Mouse (Mus musculus) neural tube, embryonic 15.5 days (tissue): ENCODE results near the gene Foxn3. TPM values are rescaled to one million over a fixed set of nuclear protein-coding genes. Genes with fewer than 3 reads are reported as not detected.
A peak's percentile ranks its signal among the peaks of the same experiment; 100 is the strongest.

ENCODE experiments used
- ATAC-seq: fragments of 200-750 bp; cut with Nextera tagmentation; 2 replicates; pipeline ENCODE4 v1.8.0; 2017; ENCODE audit warnings: mild to moderate bottlenecking, moderate TSS enrichment, moderate library complexity; ENCODE audit not compliant: low FRiP score
- H3K27ac ChIP-seq: fragments of 300-500 bp; sonication (generic); replicated peaks from 2 replicates; pipeline ENCODE4 v1.5.1; 2015; ENCODE audit warnings: mild to moderate bottlenecking, inconsistent platforms
- H3K27me3 ChIP-seq: fragments of 300-500 bp; sonication (generic); replicated peaks from 2 replicates; pipeline ENCODE4 v1.6.1; 2015; ENCODE audit warnings: inconsistent platforms
- H3K36me3 ChIP-seq: fragments of 300-500 bp; sonication (generic); 2 replicates; pipeline ENCODE4 v1.6.1; 2015; ENCODE audit warnings: inconsistent platforms
- H3K4me1 ChIP-seq: fragments of 300-500 bp; sonication (generic); 2 replicates; pipeline ENCODE4 v1.6.1; 2015; ENCODE audit warnings: inconsistent platforms
- H3K4me2 ChIP-seq: fragments of 300-500 bp; sonication (generic); 2 replicates; pipeline ENCODE4 v1.6.1; 2015; ENCODE audit warnings: inconsistent platforms, mild to moderate bottlenecking, moderate library complexity
- H3K4me3 ChIP-seq: fragments of 300-500 bp; sonication (generic); replicated peaks from 2 replicates; pipeline ENCODE4 v1.5.1; 2015; ENCODE audit warnings: mild to moderate bottlenecking, inconsistent platforms
- H3K9ac ChIP-seq: fragments of 300-500 bp; sonication (generic); replicated peaks from 2 replicates; pipeline ENCODE4 v1.6.1; 2015; ENCODE audit warnings: mild to moderate bottlenecking, inconsistent platforms
- H3K9me3 ChIP-seq: fragments of 300-500 bp; sonication (generic); replicated peaks from 2 replicates; pipeline ENCODE4 v1.6.1; 2016; ENCODE audit warnings: inconsistent platforms
- WGBS: fragments of 180-500 bp; shearing (Covaris S2); methylation state at CpG from one replicate; pipeline ENCODE4 v1.1.7; 2015; ENCODE audit warnings: mixed read lengths; 5-methylcytosine and 5-hydroxymethylcytosine counted together
- polyA plus RNA-seq: library from polyadenylated mRNA; unstranded; fragments of >200 nt; fragmentation: Nextera tagmentation; extraction: Ambion mirVana; gene quantifications from 2 replicates; pipeline ENCODE4 v1.2.1, GENCODE M21; 2015

The Foxn3 gene
- polyA plus RNA-seq, 1 experiment from 2014 or later: 84.4 TPM

DNA sequence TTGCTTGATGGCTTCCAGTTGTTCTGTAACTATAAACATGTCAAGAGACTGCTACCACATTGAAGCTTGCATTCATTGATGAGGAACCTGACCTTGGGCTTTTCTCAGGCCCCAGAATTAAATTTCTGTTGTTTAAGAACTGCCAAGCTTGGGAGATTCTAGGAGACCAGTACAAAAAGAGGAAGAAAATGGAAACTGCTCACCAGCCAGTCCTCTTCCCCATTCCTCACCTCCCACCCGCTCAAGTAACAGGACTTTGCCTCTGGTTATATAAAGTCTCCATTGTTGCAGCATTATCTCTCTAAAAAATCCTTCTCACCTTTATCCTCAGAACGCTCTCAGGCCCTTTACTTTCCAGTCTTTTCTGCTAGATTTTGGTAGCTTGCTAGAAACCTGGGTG is 265.6 kb downstream of the Foxn3 start:
- Histone ChIP-seq H3K9ac (no peak overlapping the region), H3K9me3 (no peaks in the 10 kb centered on the region), H3K27ac (no peak overlapping the region), H3K4me1 (peaks cover 45% of the 10 kb centered on the region), H3K36me3 (no peaks in the 10 kb centered on the region), H3K27me3 (no peaks in the 10 kb centered on the region), H3K4me3 (no peak overlapping the region), H3K4me2 (no peak overlapping the region)
- ATAC-seq: no peak
- 98% methylated on average over 2 of the region's 2 CpGs for whole genome bisulfite sequencing

DNA sequence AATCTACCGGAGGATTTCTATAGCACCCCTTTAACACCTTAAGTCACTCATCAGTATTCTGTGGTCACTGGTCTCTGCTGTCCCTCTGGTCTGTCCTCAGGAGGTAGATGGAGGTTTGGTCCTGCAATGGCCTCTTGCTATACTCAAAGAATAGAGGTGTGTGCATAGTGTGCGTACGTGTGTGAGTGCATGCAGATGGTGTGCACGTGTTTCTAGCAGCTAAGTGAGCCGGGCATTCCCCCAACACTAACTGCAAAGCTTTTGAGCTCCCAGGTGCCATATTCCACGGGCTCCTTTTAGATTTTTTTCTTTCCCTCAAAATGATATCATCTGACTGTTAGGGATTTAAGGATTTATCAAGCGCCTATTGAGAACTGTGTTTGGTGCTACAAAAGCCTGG is 269.9 kb downstream of the Foxn3 start:
- peaks cover 42% of the 10 kb centered on the region for H3K4me1 ChIP-seq
- H3K4me2 ChIP-seq: no peak overlapping the region
- no peaks in the 10 kb centered on the region for H3K27me3 ChIP-seq
- no peak overlapping the region for H3K9ac ChIP-seq
- WGBS: 75% methylated on average over 7 of the region's 7 CpGs
- H3K4me3 ChIP-seq: no peak overlapping the region
- no peaks in the 10 kb centered on the region for H3K9me3 ChIP-seq
- no peak for ATAC-seq
- no peaks in the 10 kb centered on the region for H3K36me3 ChIP-seq
- H3K27ac ChIP-seq: no peak overlapping the region

DNA sequence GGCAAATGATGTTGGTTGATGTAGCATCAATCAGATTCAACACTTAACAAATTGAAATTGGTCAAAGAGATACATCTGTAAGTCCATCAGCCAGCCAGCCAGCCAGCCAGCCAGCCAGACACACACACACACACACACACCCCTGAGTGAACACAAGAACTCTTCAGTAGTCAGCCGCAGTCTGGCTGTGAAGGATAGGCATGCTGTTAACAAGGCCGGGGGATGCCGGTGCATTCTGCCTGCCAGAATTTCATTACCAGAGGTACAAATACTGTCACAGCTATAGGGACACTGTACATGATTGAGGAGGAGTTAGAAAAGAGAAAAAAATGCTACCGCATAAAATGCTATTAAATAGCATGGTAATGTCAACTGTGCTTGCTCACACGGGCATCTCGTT is 271.2 kb downstream of the Foxn3 start:
- H3K4me1 ChIP-seq: peaks cover 43% of the 10 kb centered on the region
- H3K9ac ChIP-seq: no peak overlapping the region
- 32% methylated on average over 6 of the region's 6 CpGs for WGBS
- H3K27ac ChIP-seq: peak overlapping the region; percentile 3; the same call in 1 of the 2 replicates
- no peak overlapping the region for H3K4me2 ChIP-seq
- ATAC-seq: no peak; the same call in 1 of the 2 replicates
- no peaks in the 10 kb centered on the region for H3K9me3 ChIP-seq
- no peaks in the 10 kb centered on the region for H3K36me3 ChIP-seq
- H3K27me3 ChIP-seq: no peaks in the 10 kb centered on the region
- no peak overlapping the region for H3K4me3 ChIP-seq

DNA sequence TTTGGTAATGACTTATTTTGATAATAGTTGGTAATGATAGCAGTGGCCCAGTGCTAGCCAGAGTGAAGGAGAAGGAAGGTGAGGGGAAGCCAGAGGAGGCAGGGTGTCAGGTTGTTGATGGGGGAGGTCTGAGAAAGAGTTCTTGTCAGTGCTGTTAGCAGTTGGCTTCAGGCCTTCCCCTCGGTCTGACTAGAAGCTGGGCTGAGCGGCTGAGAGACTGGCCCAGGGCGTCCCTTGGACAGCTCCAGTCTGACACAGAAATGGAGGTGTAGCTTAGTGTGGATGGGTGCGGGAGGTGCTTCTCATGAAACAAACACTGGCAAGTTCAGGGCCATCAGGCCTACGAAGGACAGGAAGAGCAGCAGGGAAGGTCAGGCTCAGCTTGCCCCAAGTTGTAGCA is 276.3 kb downstream of the Foxn3 start:
- Histone ChIP-seq H3K4me1 (peaks cover 50% of the 10 kb centered on the region), H3K36me3 (no peaks in the 10 kb centered on the region), H3K27ac (no peak overlapping the region), H3K4me2 (no peak overlapping the region), H3K27me3 (no peaks in the 10 kb centered on the region), H3K9me3 (no peaks in the 10 kb centered on the region), H3K4me3 (no peak overlapping the region), H3K9ac (no peak overlapping the region)
- ATAC-seq: no peak
- 82% methylated on average over 5 of the region's 5 CpGs for WGBS

DNA sequence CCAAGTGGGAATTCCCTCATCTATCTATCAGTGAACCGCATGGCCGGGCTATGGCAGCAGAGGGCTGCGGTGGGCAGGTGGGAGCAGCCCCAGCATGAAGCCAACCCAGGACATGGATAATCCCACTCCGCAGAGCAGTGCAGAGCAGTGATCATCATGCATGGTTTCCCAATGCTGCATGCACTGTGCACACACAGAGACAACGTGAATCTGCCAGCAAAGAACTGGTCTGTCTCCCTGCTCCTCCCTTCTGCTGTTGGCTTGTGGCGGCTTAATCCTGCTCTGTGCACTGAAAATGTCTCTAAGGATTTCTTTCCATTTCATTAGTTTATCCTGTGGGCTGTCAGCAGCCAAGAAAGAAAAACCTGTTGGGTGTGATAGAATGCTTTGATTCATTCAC is 276.7 kb downstream of the Foxn3 start:
- peaks cover 45% of the 10 kb centered on the region for H3K4me1 ChIP-seq

DNA sequence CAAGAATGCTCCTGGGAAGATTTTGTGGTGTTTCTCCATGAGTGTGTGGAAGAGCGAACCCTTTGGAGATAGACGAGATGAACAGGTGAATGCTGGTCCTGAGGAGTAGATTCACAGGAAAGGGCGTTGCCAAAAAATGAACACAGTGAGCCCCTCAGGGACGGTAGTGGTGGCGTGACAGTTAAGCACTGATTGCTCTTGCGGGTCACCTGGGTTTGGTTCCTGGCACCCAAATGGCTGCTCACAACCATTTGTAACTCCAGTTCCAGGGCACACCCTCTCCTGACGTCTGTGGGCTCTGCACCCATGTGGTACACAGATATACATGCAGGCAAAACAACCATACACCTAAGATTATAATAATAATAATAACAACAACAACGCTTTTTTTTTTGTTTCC is 277.7 kb downstream of the Foxn3 start:
- no peak for ATAC-seq
- no peaks in the 10 kb centered on the region for H3K36me3 ChIP-seq
- H3K4me2 ChIP-seq: no peak overlapping the region
- 65% methylated on average over 8 of the region's 8 CpGs for WGBS
- no peak overlapping the region for H3K4me3 ChIP-seq
- H3K27ac ChIP-seq: peak overlapping the region; percentile 52
- H3K27me3 ChIP-seq: no peaks in the 10 kb centered on the region
- H3K4me1 ChIP-seq: peaks cover 41% of the 10 kb centered on the region
- H3K9me3 ChIP-seq: no peaks in the 10 kb centered on the region
- no peak overlapping the region for H3K9ac ChIP-seq

More for the DNA sequence above, 276.7 kb downstream of the Foxn3 start:
- no peaks in the 10 kb centered on the region for H3K27me3 ChIP-seq
- H3K36me3 ChIP-seq: no peaks in the 10 kb centered on the region
- H3K4me2 ChIP-seq: no peak overlapping the region
- H3K9me3 ChIP-seq: no peaks in the 10 kb centered on the region
- no peak overlapping the region for H3K27ac ChIP-seq
- H3K9ac ChIP-seq: no peak overlapping the region
- no peak overlapping the region for H3K4me3 ChIP-seq
- ATAC-seq: peak; percentile 45; the same call in 1 of the 2 replicates
- 47% methylated on average over 6 of the region's 6 CpGs for WGBS

DNA sequence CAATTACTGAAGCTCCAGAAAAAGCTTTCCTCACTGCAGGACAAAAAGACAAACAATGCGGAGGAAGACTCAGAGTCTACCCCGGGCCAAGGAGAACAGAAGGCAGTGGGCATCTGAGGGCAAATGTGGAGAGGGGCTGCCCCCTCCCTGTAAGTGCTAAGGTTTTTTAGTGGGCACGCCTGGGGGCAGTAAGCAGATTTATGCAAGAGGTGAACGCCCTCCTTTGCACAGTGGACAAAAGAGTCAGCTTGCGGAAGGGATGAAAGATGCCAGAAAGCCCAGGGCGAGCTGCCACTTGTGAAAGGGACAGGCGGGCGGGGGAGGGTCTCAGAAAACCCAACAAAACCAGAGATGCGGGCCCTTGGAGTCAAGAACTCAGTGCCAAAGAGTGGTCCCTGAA is 278.2 kb downstream of the Foxn3 start:
- Histone ChIP-seq H3K9ac (no peak overlapping the region), H3K4me1 (peaks cover 43% of the 10 kb centered on the region), H3K27ac (peak overlapping the region; percentile 52), H3K4me2 (peak overlapping the region; percentile 22; the same call in 1 of the 2 replicates), H3K4me3 (no peak overlapping the region), H3K27me3 (no peaks in the 10 kb centered on the region), H3K9me3 (no peaks in the 10 kb centered on the region), H3K36me3 (no peaks in the 10 kb centered on the region)
- 15% methylated on average over 9 of the region's 9 CpGs for WGBS
- 0 out of 2 replicates have a peak, but pooled peaks have one; percentile 26 for ATAC-seq

DNA sequence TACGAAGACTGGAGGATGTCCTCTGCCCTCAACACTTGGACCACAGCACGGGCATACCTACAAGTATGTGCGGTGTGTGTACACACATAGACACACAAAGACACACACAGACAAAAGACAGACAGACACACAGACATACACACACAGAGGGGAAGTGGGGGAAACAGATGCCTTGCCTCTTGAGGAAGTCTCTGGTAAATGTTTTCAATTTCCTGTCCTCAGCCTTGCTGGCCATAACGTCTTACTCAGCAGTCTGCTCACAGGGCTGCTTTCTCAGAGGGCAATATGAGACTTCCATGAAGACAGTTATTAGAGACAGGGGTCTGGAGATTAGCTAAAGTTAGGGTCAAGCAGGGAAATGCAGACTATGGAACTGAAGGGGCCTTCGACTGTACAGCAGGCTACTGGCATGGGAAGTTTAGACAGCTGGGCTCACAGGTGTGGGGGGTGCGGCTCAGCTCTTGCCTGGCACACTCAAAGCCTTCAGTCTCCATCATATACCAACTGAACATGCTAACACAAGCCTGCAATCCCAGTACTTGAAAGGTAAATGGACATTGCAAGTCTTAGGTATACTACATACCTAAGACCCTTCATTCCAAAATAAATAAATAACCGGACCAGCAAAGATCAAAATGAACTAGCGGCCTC is 278.8 kb downstream of the Foxn3 start:
- Histone ChIP-seq H3K36me3 (no peaks in the 10 kb centered on the region), H3K4me2 (no peak overlapping the region), H3K27me3 (no peaks in the 10 kb centered on the region), H3K9ac (no peak overlapping the region), H3K27ac (peak overlapping the region; percentile 48), H3K4me1 (peaks cover 43% of the 10 kb centered on the region), H3K9me3 (no peaks in the 10 kb centered on the region), H3K4me3 (no peak overlapping the region)
- ATAC-seq: no peak; the same call in 1 of the 2 replicates
- 68% methylated on average over 8 of the region's 8 CpGs for WGBS

DNA sequence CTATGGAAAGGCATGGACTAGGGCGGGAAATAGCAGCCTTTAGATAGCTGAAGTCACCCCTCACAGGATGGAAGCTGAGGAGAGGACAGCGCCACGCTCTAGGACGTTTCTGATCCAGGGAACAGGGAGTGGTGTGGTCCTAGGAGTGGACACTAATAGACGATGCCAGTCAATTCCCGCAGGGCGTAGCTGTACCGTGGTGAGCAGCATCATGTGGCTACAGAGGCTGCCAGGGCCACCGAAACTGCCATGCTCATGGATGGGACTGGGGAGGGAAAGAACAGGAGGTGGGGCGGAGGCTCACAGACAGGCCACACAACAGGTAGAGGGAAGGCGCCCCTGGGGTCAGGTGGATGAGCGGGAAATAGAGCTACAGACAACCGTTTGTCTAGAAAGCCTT is 282.6 kb downstream of the Foxn3 start:
- no peaks in the 10 kb centered on the region for H3K9me3 ChIP-seq
- no peak for ATAC-seq
- no peaks in the 10 kb centered on the region for H3K36me3 ChIP-seq
- no peak overlapping the region for H3K9ac ChIP-seq
- 90% methylated on average over 13 of the region's 13 CpGs for WGBS
- H3K27me3 ChIP-seq: no peaks in the 10 kb centered on the region
- H3K4me1 ChIP-seq: peaks cover 27% of the 10 kb centered on the region
- no peak overlapping the region for H3K27ac ChIP-seq
- no peak overlapping the region for H3K4me3 ChIP-seq
- H3K4me2 ChIP-seq: no peak overlapping the region

DNA sequence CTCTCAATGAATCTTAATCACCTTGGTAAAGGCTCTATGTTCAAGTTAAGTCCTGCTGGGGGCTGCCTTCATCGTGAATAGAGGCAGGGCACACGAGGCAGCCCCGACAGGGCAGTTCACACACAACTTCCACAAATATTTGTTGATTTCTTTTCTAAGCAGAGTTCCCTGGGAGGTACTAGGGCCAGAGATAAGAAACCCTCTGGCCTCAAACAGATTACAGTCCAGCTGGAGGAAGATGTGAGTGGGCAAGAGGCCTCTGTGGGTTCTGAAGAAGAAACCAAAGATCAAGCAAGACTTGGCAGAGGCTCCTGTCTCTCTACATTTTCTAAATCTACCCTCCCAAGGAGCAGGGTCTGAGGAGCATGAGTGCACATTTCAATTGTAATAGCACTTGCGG is 283.1 kb downstream of the Foxn3 start:
- no peak for ATAC-seq
- H3K4me2 ChIP-seq: no peak overlapping the region
- H3K4me3 ChIP-seq: no peak overlapping the region
- no peak overlapping the region for H3K27ac ChIP-seq
- no peaks in the 10 kb centered on the region for H3K27me3 ChIP-seq
- no peaks in the 10 kb centered on the region for H3K9me3 ChIP-seq
- no peaks in the 10 kb centered on the region for H3K36me3 ChIP-seq
- no peak overlapping the region for H3K9ac ChIP-seq
- WGBS: 76% methylated on average over 4 of the region's 4 CpGs
- peaks cover 22% of the 10 kb centered on the region for H3K4me1 ChIP-seq

DNA sequence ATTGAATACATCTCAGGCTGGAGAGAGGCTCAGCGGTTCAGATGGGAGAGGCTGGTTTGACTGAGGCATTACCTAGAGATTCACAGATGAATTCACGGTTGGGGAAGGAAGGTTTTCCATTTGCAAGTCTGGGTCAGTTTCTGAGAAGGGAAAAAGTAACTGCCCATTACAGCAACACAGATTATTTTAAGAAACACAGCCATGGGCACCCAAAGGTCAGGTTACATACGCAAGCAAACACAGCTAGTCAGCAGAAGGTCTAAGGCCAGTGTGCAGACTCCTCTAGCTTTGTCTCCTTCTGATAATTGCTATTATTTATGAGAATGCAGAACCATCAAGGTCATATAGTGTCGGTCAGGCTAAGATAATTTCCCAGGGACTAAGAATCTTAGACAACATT is 284.0 kb downstream of the Foxn3 start:
- no peaks in the 10 kb centered on the region for H3K9me3 ChIP-seq
- H3K4me1 ChIP-seq: peaks cover 13% of the 10 kb centered on the region
- H3K36me3 ChIP-seq: no peaks in the 10 kb centered on the region
- no peak overlapping the region for H3K4me2 ChIP-seq
- ATAC-seq: no peak
- no peak overlapping the region for H3K9ac ChIP-seq
- no peaks in the 10 kb centered on the region for H3K27me3 ChIP-seq
- WGBS: 93% methylated on average over 4 of the region's 4 CpGs
- H3K27ac ChIP-seq: no peak overlapping the region
- H3K4me3 ChIP-seq: no peak overlapping the region

DNA sequence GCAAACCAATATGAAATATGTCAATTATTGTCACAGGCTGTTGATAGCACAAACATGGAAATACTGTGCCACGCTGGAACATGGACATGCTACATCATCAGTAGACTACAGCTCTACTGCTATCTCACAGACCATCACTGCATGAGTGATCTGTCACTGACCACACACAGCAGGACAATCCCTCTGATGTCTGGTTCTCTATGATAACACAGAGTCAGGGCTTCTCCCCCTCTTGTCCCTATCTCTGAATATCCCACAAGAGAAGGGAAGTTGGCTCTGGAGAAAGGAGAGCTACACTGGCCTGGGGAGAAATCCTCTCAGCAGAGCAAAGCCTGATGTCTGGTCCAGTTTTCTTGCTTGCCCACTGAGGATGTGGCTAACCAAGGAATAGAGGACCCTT is 288.8 kb downstream of the Foxn3 start:
- H3K36me3 ChIP-seq: no peaks in the 10 kb centered on the region
- peaks cover 6% of the 10 kb centered on the region; the same call in 1 of the 2 replicates for H3K4me1 ChIP-seq
- H3K27me3 ChIP-seq: no peaks in the 10 kb centered on the region
- H3K9ac ChIP-seq: no peak overlapping the region
- no peak overlapping the region for H3K4me3 ChIP-seq
- H3K4me2 ChIP-seq: no peak overlapping the region
- H3K27ac ChIP-seq: no peak overlapping the region
- ATAC-seq: no peak
- no peaks in the 10 kb centered on the region for H3K9me3 ChIP-seq
- 86% methylated on average over 1 of the region's 1 CpGs for WGBS
